Mouse (Mus musculus): ENCODE data around the gene Cdcp2.

Cdcp2 gene

GRCm38 (mm10) chr4:107130534-107130933 is 33.8 kb downstream of the Cdcp2 start:
- no peak for DNase-seq (ENCODE audit: low spot score in 2 of 2)

- no peak for DNase-seq (ENCODE audit: low spot score in 2 of 2)
Observed at GRCm38 (mm10) chr4:107134891-107135290, 38.2 kb downstream of the Cdcp2 start.

- DNase-seq (ENCODE audit: low spot score in 2 of 2): no peak
Observed at GRCm38 (mm10) chr4:107135663-107136062, 39.0 kb downstream of the Cdcp2 start.

GRCm38 (mm10) chr4:107136531-107136930 is 39.8 kb downstream of the Cdcp2 start:
- no peak for DNase-seq (ENCODE audit: low spot score in 2 of 2)

GRCm38 (mm10) chr4:107138948-107139835 is 42.5 kb downstream of the Cdcp2 start:
- DNase-seq (ENCODE audit: low spot score in 2 of 2): no peak

GRCm38 (mm10) chr4:107139836-107140631 is 43.3 kb downstream of the Cdcp2 start:
- DNase-seq (ENCODE audit: low spot score in 2 of 2): no peak

GRCm38 (mm10) chr4:107143511-107143910 is 46.8 kb downstream of the Cdcp2 start:
- no peak for DNase-seq (ENCODE audit: low spot score in 2 of 2)

- no peak for DNase-seq (ENCODE audit: low spot score in 2 of 2)
Observed at GRCm38 (mm10) chr4:107150991-107151390, 54.3 kb downstream of the Cdcp2 start.

- no peak for DNase-seq (ENCODE audit: low spot score in 2 of 2)
Observed at GRCm38 (mm10) chr4:107152571-107152970, 55.9 kb downstream of the Cdcp2 start.

- no peak for DNase-seq (ENCODE audit: low spot score in 2 of 2)
Observed at GRCm38 (mm10) chr4:107156983-107157401, 60.3 kb downstream of the Cdcp2 start.

- DNase-seq (ENCODE audit: low spot score in 2 of 2): no peak
Observed at GRCm38 (mm10) chr4:107159166-107159773, 62.6 kb downstream of the Cdcp2 start.

GRCm38 (mm10) chr4:107160181-107160580 is 63.5 kb downstream of the Cdcp2 start:
- no peak for DNase-seq (ENCODE audit: low spot score in 2 of 2)

Measured in spleen, postnatal 4 days (tissue).